Mouse (Mus musculus) subcutaneous adipose tissue, adult 2 months (tissue): ENCODE data around the gene Scoc. TPM values are rescaled to one million over a fixed set of nuclear protein-coding genes. Genes with fewer than 3 reads are reported as not detected.

ENCODE experiments used
- polyA plus RNA-seq: library from polyadenylated mRNA; depleted of rRNA; stranded (reverse); fragments of >200 nt; gene quantifications from 2 replicates; pipeline ENCODE4 v1.2.3, GENCODE M21; 2012; ENCODE audit warnings: low replicate concordance; rRNA removed

Gene Scoc
- polyA plus RNA-seq: 10.6 and 15.4 TPM in 2 replicates

DNA sequence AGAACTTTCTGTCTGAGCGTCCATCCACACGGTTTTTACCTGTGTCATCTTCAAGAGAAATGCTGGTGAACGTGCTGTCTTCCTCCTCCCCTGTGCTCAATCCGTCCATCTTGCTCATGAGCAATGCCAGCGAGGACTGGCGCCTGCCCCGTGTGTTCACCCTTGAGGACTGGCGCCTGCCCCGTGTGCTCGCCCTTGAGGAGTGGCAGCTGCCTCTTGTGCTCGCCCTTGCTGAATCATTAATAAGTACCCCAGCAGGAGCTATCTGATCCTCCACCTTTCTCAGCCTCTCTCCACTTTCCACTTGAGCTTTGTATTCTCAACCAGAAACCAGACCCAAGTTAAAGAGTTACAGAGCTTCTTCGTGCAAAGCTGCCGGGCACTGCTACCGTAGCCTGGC is at the start of gene Scoc:
Scoc (minus strand) TSS at position 170 of the 400 bp plus-strand sequence.

DNA sequence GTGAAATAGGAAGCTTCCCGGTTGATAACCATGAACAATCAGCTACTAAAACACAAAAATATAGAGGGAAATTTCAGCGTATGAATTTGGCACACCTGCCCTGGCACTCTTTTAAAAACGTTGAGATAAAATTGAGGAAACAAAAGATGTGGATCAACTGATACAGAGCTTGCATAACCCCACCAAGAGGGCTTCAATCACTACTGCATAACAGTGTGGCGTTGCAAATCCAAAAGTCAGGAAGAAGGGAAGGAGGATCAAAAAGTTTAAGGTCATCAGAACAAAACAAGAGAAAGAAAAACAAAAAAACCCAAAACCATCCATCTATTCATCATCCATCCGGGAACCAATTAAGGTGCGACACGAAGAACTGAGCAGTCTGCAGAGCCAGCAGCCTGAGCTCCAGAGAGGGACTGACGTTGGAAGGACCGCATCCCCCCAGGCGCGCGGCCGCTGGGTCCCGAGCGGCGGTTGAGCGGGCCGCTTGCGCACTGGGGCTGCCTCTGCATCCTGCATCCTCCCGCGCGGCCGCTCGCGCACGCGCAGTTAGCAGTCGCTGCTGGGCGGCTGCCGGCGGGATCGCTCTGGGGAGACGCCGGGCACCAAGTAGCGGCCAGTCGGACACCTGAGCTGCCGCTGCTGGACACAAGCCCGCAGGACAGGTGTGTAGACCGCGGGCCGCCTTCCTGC is 68.7 kb downstream of the Scoc start, which contains the start of gene Clgn:
Clgn (plus strand) TSS at position 552 of the 690 bp plus-strand sequence.

Other genes with a start within 250 kb of the Scoc start
- gene Ucp1, start 168.0 kb downstream of the Scoc start, polyA plus RNA-seq: 159 and 455 TPM in 2 replicates
- gene Elmod2, start 125.9 kb downstream of the Scoc start, polyA plus RNA-seq: 6.6 and 8.1 TPM in 2 replicates
- gene Mgat4d, start 109.9 kb downstream of the Scoc start, polyA plus RNA-seq: not detected in 2 replicates
- not detected in 2 replicates for gene Clgn, start 68.5 kb downstream of the Scoc start, polyA plus RNA-seq
- gene Olfr370, start 77.4 kb upstream of the Scoc start, polyA plus RNA-seq: not detected in 2 replicates
- gene Ndufb7, start 108.3 kb upstream of the Scoc start, polyA plus RNA-seq: 425 and 518 TPM in 2 replicates
- gene Tecr, start 149.6 kb upstream of the Scoc start, polyA plus RNA-seq: 697 and 709 TPM in 2 replicates
- 26.1 and 34.8 TPM in 2 replicates for gene Dnajb1, start 149.8 kb upstream of the Scoc start, polyA plus RNA-seq
- 40.8 and 62.0 TPM in 2 replicates for gene Gipc1, start 194.3 kb upstream of the Scoc start, polyA plus RNA-seq
- gene Ptger1, start 208.3 kb upstream of the Scoc start, polyA plus RNA-seq: 1.4 and 3.7 TPM in 2 replicates
- 85.8 and 106 TPM in 2 replicates for gene Pkn1, start 240.8 kb upstream of the Scoc start, polyA plus RNA-seq